Mouse (Mus musculus) ES-Bruce4 (cell line): ENCODE measurements around the gene Gm17509. TPM values are rescaled to one million over a fixed set of nuclear protein-coding genes. Genes with fewer than 3 reads are reported as not detected.

ENCODE experiments used
- H3K27ac ChIP-seq: 2 replicates; pipeline ENCODE4 v1.5.1; 2012; ENCODE audit warnings: low read length, inconsistent platforms; ENCODE audit not compliant: insufficient read depth
- H3K27me3 ChIP-seq: 2 replicates; pipeline ENCODE4 v1.6.1; 2012; ENCODE audit warnings: mild to moderate bottlenecking, low read length, inconsistent platforms; ENCODE audit not compliant: control insufficient read depth, poor library complexity, insufficient read depth, severe bottlenecking
- H3K36me3 ChIP-seq: 2 replicates; pipeline ENCODE4 v1.6.1; 2012; ENCODE audit warnings: inconsistent platforms, mild to moderate bottlenecking, low read length, moderate library complexity; ENCODE audit not compliant: control insufficient read depth, poor library complexity, insufficient read depth, severe bottlenecking
- H3K4me1 ChIP-seq: one replicate; pipeline ENCODE4 v1.8.1; 2011; ENCODE audit warnings: low read length; ENCODE audit not compliant: control insufficient read depth, insufficient read depth
- H3K4me3 ChIP-seq: 2 replicates; pipeline ENCODE4 v1.5.1; 2011; ENCODE audit warnings: low read depth, mild to moderate bottlenecking, low read length
- H3K9ac ChIP-seq: 2 replicates; pipeline ENCODE4 v1.6.1; 2012; ENCODE audit warnings: low read depth, mild to moderate bottlenecking, inconsistent platforms; ENCODE audit not compliant: poor library complexity, severe bottlenecking
- H3K9me3 ChIP-seq: replicated peaks from 2 replicates; pipeline ENCODE4 v1.6.1; 2012; ENCODE audit warnings: mild to moderate bottlenecking, low read length, inconsistent platforms; ENCODE audit not compliant: control insufficient read depth, poor library complexity, insufficient read depth, severe bottlenecking
- CTCF ChIP-seq: IDR thresholded peaks from one replicate; pipeline ENCODE4 v1.8.1; 2011; ENCODE audit warnings: low read depth, low read length
- EP300 ChIP-seq: IDR thresholded peaks from 2 replicates; pipeline ENCODE4 v1.6.1; 2011; ENCODE audit warnings: low read depth, low read length; ENCODE audit not compliant: insufficient read depth
- POLR2A ChIP-seq: IDR thresholded peaks from one replicate; pipeline ENCODE4 v1.8.1; 2011; ENCODE audit warnings: low read length; ENCODE audit not compliant: insufficient read depth
- polyA plus RNA-seq: library from polyadenylated mRNA; stranded (reverse); fragments of >200 nt; gene quantifications from 2 replicates; pipeline ENCODE4 v1.2.4, GENCODE M21; 2011; ENCODE audit warnings: low read depth; ENCODE audit not compliant: missing spikeins, insufficient read depth, insufficient read length

The Gm17509 gene
- polyA plus RNA-seq, 1 experiment: 0.58 TPM

DNA sequence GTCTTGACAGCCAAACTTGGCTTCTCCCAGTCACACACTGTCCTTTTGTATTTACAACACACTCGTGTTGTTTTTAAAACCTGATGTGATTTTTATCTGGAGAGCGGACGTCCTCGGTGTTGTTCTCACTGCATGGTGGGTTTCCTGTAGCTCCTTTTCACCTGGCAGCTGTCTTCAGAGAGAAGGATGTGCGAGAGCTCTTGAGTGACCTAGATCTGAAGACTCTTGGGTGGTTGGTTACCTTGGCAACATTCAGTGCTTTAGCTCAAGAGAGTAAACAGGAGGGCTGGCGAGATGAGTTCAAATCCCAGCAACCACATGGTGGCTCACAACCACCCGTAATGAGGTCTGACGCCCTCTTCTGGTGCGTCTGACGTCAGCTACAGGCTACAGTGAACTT, 4.7 kb downstream of the Gm17509 start:
- H3K9me3 ChIP-seq: no peaks in the 10 kb centered on the region
- H3K36me3 ChIP-seq: no peaks in the 10 kb centered on the region
- no peak overlapping the region for H3K4me3 ChIP-seq
- no peaks in the 10 kb centered on the region for H3K27me3 ChIP-seq
- no peak overlapping the region for H3K9ac ChIP-seq
- peaks cover 7% of the 10 kb centered on the region for H3K4me1 ChIP-seq
- H3K27ac ChIP-seq: peak overlapping the region; percentile 96
- TF ChIP-seq CTCF: peak; percentile 44
- TF ChIP-seq POLR2A: no peak

DNA sequence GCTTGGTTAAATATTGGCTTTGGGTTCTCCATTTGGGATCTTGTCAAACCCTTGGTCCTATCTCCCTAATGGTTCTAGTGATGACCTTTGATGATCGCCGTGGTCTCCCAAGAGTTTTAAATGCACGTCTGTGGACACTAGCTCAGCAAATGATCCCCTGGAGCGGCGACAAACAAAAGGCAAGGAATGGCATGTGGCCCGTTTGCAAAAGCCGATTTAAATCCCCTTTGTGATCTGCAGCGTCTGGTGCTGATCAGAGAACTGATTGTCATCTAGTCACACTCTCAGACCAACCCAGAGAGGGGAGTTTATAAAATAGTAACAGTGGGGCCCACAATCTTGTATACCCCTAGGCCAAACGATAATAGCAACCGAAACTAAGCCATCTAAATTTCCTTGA, 5.4 kb downstream of the Gm17509 start:
- Histone ChIP-seq H3K27me3 (no peaks in the 10 kb centered on the region), H3K27ac (peak overlapping the region; percentile 92), H3K9me3 (no peaks in the 10 kb centered on the region), H3K9ac (no peak overlapping the region), H3K4me3 (no peak overlapping the region), H3K36me3 (no peaks in the 10 kb centered on the region), H3K4me1 (peaks cover 7% of the 10 kb centered on the region)
- TF ChIP-seq POLR2A: no peak
- TF ChIP-seq EP300: peak; percentile 81

DNA sequence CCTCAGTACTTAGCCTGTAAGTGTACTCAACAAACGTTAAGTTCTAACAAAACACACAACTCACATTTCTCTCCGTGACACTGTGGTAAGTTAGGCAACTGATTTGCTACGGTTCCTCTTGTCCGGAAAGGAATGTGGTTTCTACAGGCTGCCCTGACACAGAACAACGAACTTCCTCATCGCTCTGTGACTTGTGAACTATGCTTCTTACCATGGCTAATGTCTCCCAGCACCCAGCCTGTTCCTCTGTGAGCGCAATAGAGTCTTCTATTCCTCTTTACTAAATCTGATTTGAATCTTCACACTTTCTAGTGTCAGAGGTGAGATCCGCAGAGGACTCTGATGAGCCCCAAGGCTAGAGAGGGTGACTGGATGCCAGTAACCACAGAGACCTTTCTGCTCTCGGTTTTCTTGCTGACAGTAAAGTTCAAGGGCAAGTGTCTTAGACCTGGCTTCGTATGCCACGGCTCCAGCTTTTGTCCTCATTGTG, 9.4 kb downstream of the Gm17509 start:
- Histone ChIP-seq H3K27ac (no peak overlapping the region), H3K27me3 (no peaks in the 10 kb centered on the region), H3K4me1 (no peaks in the 10 kb centered on the region), H3K4me3 (no peak overlapping the region), H3K9me3 (no peaks in the 10 kb centered on the region), H3K36me3 (no peaks in the 10 kb centered on the region), H3K9ac (no peak overlapping the region)
- TF ChIP-seq POLR2A (no peak), EP300 (no peak), CTCF (no peak)

DNA sequence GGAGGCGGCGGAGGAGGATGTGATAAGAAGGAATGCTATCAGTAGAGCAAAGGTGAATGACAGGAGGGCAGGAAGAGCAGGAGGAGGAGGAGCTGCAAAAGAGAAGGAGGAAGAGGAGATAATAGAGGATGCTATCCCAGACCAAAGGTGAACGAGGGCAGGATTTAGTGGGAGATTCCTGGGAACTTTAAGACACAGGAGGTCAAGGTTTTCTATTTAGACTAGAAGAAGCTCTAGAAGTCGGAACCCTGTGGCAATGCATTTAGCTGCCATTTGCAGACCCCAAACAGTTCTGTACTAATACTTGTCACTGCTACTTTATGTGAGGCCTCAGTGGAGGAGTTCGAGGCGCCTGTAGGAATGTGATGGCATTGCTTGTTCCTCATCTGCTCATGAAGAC, 12.6 kb downstream of the Gm17509 start, which contains the start of gene Emb:
TSS of gene Emb (plus strand) at position 301 of the 400 bp plus-strand sequence.
- Histone ChIP-seq H3K27me3 (no peaks in the 10 kb centered on the region), H3K9me3 (no peaks in the 10 kb centered on the region), H3K4me1 (no peaks in the 10 kb centered on the region), H3K27ac (no peak within 1 kb of the TSS), H3K9ac (no peak within 1 kb of the TSS), H3K36me3 (no peaks in the 10 kb centered on the region), H3K4me3 (no peak within 1 kb of the TSS)
- TF ChIP-seq EP300 (no peak), CTCF (no peak), POLR2A (no peak)

DNA sequence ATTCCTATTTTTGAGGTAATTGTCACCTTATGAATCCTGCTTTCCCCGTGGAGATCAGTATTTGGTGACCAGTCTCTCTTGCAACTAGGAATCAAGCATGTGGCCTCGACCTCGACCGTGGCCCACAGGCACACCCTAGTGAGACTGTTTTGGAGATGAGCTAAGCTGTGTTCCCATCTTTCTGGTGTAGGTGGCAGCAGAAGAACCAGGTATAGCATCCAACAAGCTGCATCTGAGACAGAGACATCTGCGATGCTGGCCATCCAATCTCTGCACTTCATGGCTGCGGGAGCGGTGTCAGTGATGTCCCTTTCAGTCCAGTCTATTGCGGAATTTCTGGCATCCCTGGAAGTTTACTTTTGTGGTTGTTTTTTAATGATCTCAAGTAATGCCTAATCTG, 14.8 kb downstream of the Gm17509 start:
- Histone ChIP-seq H3K36me3 (no peaks in the 10 kb centered on the region), H3K4me3 (no peak overlapping the region), H3K4me1 (peaks cover 2% of the 10 kb centered on the region), H3K9me3 (no peaks in the 10 kb centered on the region), H3K27me3 (no peaks in the 10 kb centered on the region), H3K27ac (no peak overlapping the region), H3K9ac (no peak overlapping the region)
- TF ChIP-seq EP300 (no peak), POLR2A (no peak), CTCF (no peak)

DNA sequence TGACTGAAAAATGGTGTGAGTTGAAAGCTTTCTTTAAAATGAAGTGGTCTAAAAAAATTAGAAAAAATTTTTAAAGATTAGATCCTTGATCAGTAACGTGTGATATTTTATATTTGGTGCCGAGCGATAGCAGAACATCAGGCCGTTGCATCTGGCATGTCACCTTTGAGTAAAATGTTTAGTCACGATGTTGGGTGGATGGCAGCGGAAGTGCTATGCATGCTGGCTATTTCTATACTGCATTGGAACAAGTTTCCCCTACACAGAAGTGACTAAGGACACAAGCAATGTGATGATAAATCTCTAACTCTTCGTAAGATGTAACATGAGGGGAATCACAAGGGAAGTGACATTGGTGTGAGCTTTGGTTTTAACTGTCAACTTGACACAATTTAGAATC, 16.2 kb downstream of the Gm17509 start:
- TF ChIP-seq POLR2A (no peak), CTCF (no peak), EP300 (no peak)

More for the DNA sequence above, 16.2 kb downstream of the Gm17509 start:
- Histone ChIP-seq H3K36me3 (no peaks in the 10 kb centered on the region), H3K27me3 (no peaks in the 10 kb centered on the region), H3K4me3 (no peak overlapping the region), H3K9me3 (no peaks in the 10 kb centered on the region), H3K27ac (no peak overlapping the region), H3K4me1 (peaks cover 2% of the 10 kb centered on the region), H3K9ac (no peak overlapping the region)
